Mouse (Mus musculus): ENCODE data around the gene Hrh3. TPM values are rescaled to one million over a fixed set of nuclear protein-coding genes. Genes with fewer than 3 reads are reported as not detected.
A peak's percentile ranks its signal among the peaks of the same experiment; 100 is the strongest.

Hrh3 gene
- polyA plus RNA-seq, 1 experiment from 2014 or later = not detected

DNA sequence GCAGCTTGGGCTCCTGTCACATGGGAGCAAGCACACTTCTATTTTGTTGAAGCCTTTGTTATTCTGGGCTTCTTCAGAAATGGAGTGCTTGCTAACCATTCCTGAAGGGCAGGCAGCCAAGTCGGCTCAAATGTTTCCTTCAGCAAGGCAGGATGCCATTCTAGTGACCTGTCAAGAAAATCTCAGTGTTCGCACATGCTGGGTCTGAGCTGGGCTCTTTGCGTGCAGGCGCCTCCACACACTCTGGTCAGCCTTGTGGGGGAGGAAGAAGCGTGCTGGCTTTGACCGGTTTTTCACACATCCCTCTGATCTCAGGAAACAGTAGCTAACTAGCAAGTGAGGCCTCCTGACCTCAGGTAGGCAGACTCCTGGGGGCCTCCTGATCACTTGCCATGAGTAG is 11.0 kb upstream of the Hrh3 start:
- WGBS = 39% methylated on average over 6 of the region's 6 CpGs
- H3K4me2 ChIP-seq = no peak overlapping the region
- H3K9me3 ChIP-seq (ENCODE audit: control insufficient read depth, low read length) = no peaks in the 10 kb centered on the region
- no peaks in the 10 kb centered on the region for H3K36me3 ChIP-seq (ENCODE audit: control insufficient read depth, insufficient read depth, low read length)
- no peak overlapping the region for H3K27ac ChIP-seq (ENCODE audit: low read depth, low read length)
- ATAC-seq (replicated peaks; ENCODE audit: low FRiP score) (no peak), DNase-seq (ENCODE audit: low spot score) (no peak)
- H3K4me3 ChIP-seq (ENCODE audit: low read depth, low read length) = no peak overlapping the region
- H3K27me3 ChIP-seq (replicated peaks; ENCODE audit: control insufficient read depth, insufficient read depth, low read length) = 0 out of 2 replicates have a peak, but pooled peaks cover 4% of the 10 kb centered on the region
- no peak overlapping the region for H3K9ac ChIP-seq (ENCODE audit: low read depth, low read length)
- H3K4me1 ChIP-seq (replicated peaks; ENCODE audit: control insufficient read depth, insufficient read depth, low read length) = peaks cover 19% of the 10 kb centered on the region

DNA sequence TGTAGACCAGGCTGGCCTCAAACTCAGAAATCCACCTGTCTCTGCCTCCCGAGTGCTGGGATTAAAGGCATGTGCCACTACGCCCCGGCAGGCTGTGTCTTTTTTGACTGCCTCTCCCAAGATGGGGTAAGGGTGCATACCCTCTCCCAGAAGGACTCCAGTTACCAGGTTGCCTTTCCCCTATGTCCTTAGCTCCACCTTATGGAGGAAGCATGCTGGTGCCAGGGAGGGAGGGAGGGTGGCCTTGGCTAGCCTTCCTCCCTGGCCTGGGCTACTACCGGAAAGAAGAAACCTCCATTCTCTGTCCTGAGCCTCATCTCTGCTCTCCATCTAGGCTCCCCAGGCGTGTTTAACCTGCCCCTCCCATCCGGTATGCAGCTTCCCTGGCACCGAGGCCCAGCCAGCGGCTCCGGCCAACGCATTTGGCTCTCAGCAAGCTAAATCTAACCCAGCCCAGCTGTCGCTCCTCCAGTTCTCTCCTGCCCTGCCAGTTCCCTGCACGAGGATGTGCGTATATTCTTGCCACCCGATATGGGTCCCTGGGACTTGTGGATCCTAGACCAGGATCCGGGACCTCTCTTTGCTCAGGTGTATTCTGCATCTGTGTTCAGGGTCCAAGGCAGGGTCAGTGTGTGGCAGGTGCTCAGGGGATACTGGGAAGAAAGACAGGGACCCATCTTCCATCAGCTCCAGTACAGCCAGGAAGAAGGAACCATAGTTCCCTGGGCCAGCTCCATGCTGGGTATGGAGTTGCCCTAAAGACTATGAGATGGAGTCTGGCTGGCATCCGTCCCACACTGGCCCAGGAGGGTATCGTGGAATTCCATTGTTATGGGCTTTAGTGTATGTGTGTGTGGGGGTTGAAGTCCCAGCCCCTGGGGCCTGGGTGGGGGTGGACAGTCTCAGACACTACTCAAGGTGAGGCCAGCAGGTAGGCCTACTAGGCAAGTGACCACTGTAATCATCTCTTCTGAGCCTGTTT is 9.9 kb upstream of the Hrh3 start:
- Histone ChIP-seq H3K27ac (ENCODE audit: low read depth, low read length) (no peak overlapping the region), H3K27me3 (replicated peaks; ENCODE audit: control insufficient read depth, insufficient read depth, low read length) (0 out of 2 replicates have a peak, but pooled peaks cover 5% of the 10 kb centered on the region), H3K9ac (ENCODE audit: low read depth, low read length) (no peak overlapping the region), H3K9me3 (ENCODE audit: control insufficient read depth, low read length) (no peaks in the 10 kb centered on the region), H3K4me2 (no peak overlapping the region), H3K4me3 (ENCODE audit: low read depth, low read length) (no peak overlapping the region), H3K36me3 (ENCODE audit: control insufficient read depth, insufficient read depth, low read length) (no peaks in the 10 kb centered on the region), H3K4me1 (replicated peaks; ENCODE audit: control insufficient read depth, insufficient read depth, low read length) (peaks cover 13% of the 10 kb centered on the region)
- WGBS = 58% methylated on average over 17 of the region's 17 CpGs
- ATAC-seq (replicated peaks; ENCODE audit: low FRiP score) (no peak), DNase-seq (ENCODE audit: low spot score) (no peak)

DNA sequence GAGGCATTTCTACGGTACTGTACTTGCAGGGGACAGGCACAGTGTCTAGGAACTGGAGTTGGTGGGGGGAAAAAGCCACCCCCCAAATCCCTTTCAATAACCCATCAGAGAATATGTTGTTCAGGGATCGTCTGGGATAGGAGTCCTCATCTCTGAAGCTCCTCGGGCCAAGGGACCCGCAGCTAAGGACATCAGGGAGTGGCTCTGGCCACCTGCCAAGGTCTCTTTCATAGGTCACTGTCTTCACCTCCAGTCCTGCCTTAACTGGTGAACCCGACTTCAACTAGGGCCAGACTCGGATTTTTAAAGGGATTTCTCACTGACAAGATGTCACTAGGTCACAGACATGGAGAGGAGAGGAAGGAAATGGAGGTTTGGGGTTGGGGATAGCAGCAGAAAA is 4.0 kb upstream of the Hrh3 start:
- no peak overlapping the region for H3K27ac ChIP-seq (ENCODE audit: low read depth, low read length)
- WGBS = 55% methylated on average over 6 of the region's 6 CpGs
- H3K4me1 ChIP-seq (replicated peaks; ENCODE audit: control insufficient read depth, insufficient read depth, low read length) = peaks cover 7% of the 10 kb centered on the region
- no peak for ATAC-seq (replicated peaks; ENCODE audit: low FRiP score)
- H3K27me3 ChIP-seq (replicated peaks; ENCODE audit: control insufficient read depth, insufficient read depth, low read length) = peaks cover 36% of the 10 kb centered on the region
- no peaks in the 10 kb centered on the region for H3K9me3 ChIP-seq (ENCODE audit: control insufficient read depth, low read length)
- no peak overlapping the region for H3K4me2 ChIP-seq
- no peak for DNase-seq (ENCODE audit: low spot score)
- H3K4me3 ChIP-seq (ENCODE audit: low read depth, low read length) = no peak overlapping the region
- H3K9ac ChIP-seq (ENCODE audit: low read depth, low read length) = no peak overlapping the region
- H3K36me3 ChIP-seq (ENCODE audit: control insufficient read depth, insufficient read depth, low read length) = no peaks in the 10 kb centered on the region

DNA sequence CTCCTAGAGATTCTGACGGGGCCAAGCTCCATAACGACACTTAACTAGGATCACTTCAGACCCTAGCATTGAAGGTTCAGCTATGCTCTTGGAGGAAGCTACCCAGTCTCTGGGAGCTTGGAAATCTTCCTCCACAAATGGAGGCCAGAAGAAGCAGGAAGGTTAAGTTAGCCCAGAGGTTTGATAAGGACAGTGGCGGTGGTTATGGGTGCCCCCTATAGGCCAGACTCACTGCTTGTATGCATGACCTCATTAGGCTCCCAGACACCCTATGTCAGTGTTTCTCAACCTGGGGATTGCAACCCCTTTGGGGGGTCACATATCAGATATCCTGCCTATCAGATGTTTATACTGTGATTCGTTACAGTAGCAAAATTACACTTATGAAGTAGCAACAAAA is 2.8 kb upstream of the Hrh3 start:
- H3K36me3 ChIP-seq (ENCODE audit: control insufficient read depth, insufficient read depth, low read length) = no peaks in the 10 kb centered on the region
- H3K9ac ChIP-seq (ENCODE audit: low read depth, low read length) = no peak overlapping the region
- ATAC-seq (replicated peaks; ENCODE audit: low FRiP score) (no peak; the same call in 1 of the 2 replicates), DNase-seq (ENCODE audit: low spot score) (no peak)
- H3K27me3 ChIP-seq (replicated peaks; ENCODE audit: control insufficient read depth, insufficient read depth, low read length) = peaks cover 48% of the 10 kb centered on the region
- H3K4me3 ChIP-seq (ENCODE audit: low read depth, low read length) = no peak overlapping the region
- H3K9me3 ChIP-seq (ENCODE audit: control insufficient read depth, low read length) = no peaks in the 10 kb centered on the region
- H3K4me2 ChIP-seq = no peak overlapping the region
- H3K27ac ChIP-seq (ENCODE audit: low read depth, low read length) = no peak overlapping the region
- peaks cover 7% of the 10 kb centered on the region for H3K4me1 ChIP-seq (replicated peaks; ENCODE audit: control insufficient read depth, insufficient read depth, low read length)
- 58% methylated on average over 4 of the region's 4 CpGs for WGBS

DNA sequence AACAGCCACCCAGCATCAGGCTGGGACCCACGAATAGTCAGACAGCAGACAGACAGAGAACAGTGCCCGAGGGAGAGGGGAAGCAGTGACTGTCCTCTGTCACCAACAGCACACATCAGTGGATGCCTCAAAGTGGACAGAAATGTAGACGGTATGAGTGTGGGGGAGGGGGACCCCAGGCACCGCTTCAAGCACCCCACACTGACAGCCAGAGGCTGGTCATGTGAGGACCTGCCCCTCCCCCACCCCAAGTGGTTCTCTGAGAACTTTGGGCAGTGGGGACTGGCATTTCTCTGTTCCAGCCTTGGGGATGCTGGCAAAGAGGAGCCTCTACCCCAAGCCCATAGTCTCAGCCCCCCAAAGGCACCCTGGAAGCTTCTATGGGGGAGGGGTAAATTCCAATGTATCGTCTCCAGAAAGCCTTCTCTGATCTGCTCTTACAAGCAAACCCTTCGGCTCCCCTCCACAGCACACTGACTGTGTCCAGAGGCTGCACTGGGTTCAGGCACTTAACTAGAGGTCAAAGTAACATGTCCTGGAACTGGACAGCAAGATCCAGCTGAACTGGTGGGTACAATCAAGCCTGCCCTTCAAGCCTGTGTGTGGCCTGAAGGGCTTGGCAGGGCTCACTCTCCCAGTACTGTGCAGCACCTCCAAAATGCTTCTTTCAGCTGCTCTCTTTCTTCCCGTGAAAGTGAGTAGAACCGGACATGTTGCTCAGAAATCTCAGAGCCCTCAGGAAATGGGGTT is 1.3 kb upstream of the Hrh3 start:
- H3K4me1 ChIP-seq (replicated peaks; ENCODE audit: control insufficient read depth, insufficient read depth, low read length) = peaks cover 7% of the 10 kb centered on the region
- no peak overlapping the region for H3K4me3 ChIP-seq (ENCODE audit: low read depth, low read length)
- H3K9ac ChIP-seq (ENCODE audit: low read depth, low read length) = no peak overlapping the region
- H3K36me3 ChIP-seq (ENCODE audit: control insufficient read depth, insufficient read depth, low read length) = no peaks in the 10 kb centered on the region
- H3K27me3 ChIP-seq (replicated peaks; ENCODE audit: control insufficient read depth, insufficient read depth, low read length) = peaks cover 63% of the 10 kb centered on the region
- no peak overlapping the region for H3K4me2 ChIP-seq
- ATAC-seq (replicated peaks; ENCODE audit: low FRiP score) (no peak), DNase-seq (ENCODE audit: low spot score) (no peak)
- H3K27ac ChIP-seq (ENCODE audit: low read depth, low read length) = no peak overlapping the region
- no peaks in the 10 kb centered on the region for H3K9me3 ChIP-seq (ENCODE audit: control insufficient read depth, low read length)
- WGBS = 36% methylated on average over 8 of the region's 8 CpGs

DNA sequence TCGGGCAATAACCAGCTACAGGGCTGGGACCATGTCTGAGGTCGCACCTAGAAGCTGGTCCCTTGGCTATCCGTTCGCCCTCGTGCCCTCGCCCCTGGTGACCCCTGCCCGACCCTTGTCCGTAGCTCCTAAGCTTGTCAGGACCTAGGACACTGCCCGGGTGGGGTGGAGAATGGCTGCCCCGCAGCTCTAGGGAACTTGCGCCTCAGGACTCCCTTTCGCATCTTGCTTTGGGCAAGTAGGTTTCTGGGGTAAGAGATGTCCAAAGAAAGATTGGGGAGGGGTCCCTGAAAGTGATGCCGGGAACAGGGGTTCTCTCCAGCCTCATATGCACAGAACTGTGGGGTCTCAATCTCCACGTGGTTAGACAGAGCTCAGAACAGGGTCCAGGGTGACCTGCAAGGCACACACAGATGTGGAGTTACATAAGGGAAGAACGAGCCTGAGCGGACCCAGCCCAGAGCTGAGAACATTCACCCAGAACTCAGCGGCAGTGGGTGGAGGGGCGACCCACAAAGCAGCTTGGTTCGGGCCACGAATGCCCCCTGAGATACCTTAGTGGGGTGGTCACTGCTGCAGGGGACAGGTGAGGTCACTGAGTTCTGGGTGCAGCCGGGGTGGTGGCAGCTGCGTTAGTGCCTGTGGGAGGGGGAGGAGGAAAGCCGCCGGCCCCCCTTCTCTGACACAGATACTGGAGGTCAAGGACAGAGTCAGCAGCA is 530 bp upstream of the Hrh3 start:
- WGBS = 13% methylated on average over 24 of the region's 24 CpGs
- H3K9me3 ChIP-seq (ENCODE audit: control insufficient read depth, low read length) = no peaks in the 10 kb centered on the region
- no peak overlapping the region for H3K9ac ChIP-seq (ENCODE audit: low read depth, low read length)
- H3K4me2 ChIP-seq = peak overlapping the region; percentile 91
- DNase-seq (ENCODE audit: low spot score) (no peak), ATAC-seq (replicated peaks; ENCODE audit: low FRiP score) (no peak; the same call in 1 of the 2 replicates)
- no peak overlapping the region for H3K27ac ChIP-seq (ENCODE audit: low read depth, low read length)
- no peaks in the 10 kb centered on the region for H3K36me3 ChIP-seq (ENCODE audit: control insufficient read depth, insufficient read depth, low read length)
- H3K4me3 ChIP-seq (ENCODE audit: low read depth, low read length) = peak overlapping the region; percentile 55
- H3K4me1 ChIP-seq (replicated peaks; ENCODE audit: control insufficient read depth, insufficient read depth, low read length) = peaks cover 7% of the 10 kb centered on the region
- peaks cover 71% of the 10 kb centered on the region for H3K27me3 ChIP-seq (replicated peaks; ENCODE audit: control insufficient read depth, insufficient read depth, low read length)

DNA sequence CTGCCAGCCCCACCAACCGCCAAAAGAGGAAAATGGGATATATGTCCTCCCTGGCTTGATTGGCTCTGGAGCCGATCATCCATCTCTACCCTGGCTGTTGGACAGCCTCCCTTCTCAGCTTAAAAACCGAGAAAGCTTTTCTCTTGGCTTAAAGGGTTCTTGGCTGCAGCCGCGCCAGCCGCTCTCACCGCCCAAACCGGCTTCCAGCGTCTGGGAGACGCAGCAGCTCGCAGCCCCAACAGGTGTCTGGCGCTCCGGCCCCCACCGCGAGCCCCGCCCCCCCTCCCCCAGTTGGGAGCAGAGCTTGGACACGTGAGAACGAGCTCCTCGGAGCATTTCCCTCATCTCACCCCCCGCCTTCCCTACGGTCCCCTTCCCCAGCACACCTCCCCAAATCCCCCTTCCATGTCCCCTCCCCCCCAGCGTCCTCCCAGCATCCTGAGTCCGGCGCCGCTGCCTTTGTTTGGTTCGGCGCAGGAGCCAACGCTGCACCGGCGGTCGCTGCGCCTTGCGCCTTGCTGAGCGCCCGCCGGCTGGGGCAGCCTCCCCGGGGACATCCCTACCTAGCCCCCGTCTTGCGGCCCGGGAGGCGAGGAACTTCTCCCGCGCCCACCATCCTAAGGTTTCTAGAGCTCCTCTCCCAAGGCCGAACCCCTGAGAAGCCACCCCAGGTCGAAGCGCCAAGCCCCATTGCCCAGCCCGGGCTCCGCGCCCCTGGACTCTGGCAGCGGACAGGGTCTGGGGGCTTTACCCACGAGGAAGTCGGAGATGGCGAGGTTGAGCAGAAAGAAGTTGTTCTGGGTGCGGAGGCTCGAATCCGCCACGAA is 924 bp downstream of the Hrh3 start:
- no peak overlapping the region for H3K9ac ChIP-seq (ENCODE audit: low read depth, low read length)
- no peaks in the 10 kb centered on the region for H3K9me3 ChIP-seq (ENCODE audit: control insufficient read depth, low read length)
- no peak for ATAC-seq (replicated peaks; ENCODE audit: low FRiP score)
- peak overlapping the region; percentile 55 for H3K4me3 ChIP-seq (ENCODE audit: low read depth, low read length)
- peaks cover 7% of the 10 kb centered on the region for H3K4me1 ChIP-seq (replicated peaks; ENCODE audit: control insufficient read depth, insufficient read depth, low read length)
- H3K27ac ChIP-seq (ENCODE audit: low read depth, low read length) = no peak overlapping the region
- WGBS = 4% methylated on average over 57 of the region's 57 CpGs
- no peak for DNase-seq (ENCODE audit: low spot score)
- H3K36me3 ChIP-seq (ENCODE audit: control insufficient read depth, insufficient read depth, low read length) = no peaks in the 10 kb centered on the region
- peaks cover 79% of the 10 kb centered on the region for H3K27me3 ChIP-seq (replicated peaks; ENCODE audit: control insufficient read depth, insufficient read depth, low read length)
- peak overlapping the region; percentile 91 for H3K4me2 ChIP-seq

DNA sequence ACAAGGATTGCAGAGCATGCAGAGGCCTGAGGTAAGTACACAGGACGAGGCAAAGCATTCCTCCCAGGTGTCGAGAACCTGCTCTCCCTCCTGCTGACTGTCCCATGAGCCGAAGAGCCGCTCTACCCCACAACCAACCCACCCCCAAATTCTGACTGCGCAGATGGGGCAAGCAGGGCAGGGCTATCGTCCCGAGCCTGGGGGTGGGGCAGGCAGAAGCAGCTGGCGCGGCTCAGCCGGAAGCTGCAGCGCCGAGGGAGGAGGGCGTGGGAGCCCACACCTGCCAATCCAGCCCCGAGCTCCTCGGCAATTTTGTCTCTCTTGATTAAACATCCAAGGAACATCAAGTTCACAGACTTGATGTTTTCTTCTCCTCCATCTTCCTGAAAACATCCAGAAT is 4.8 kb downstream of the Hrh3 start:
- H3K27me3 ChIP-seq (replicated peaks; ENCODE audit: control insufficient read depth, insufficient read depth, low read length) = peaks cover 74% of the 10 kb centered on the region
- H3K9ac ChIP-seq (ENCODE audit: low read depth, low read length) = no peak overlapping the region
- no peaks in the 10 kb centered on the region for H3K36me3 ChIP-seq (ENCODE audit: control insufficient read depth, insufficient read depth, low read length)
- WGBS = 9% methylated on average over 15 of the region's 15 CpGs
- no peak overlapping the region for H3K27ac ChIP-seq (ENCODE audit: low read depth, low read length)
- ATAC-seq (replicated peaks; ENCODE audit: low FRiP score) = no peak
- DNase-seq (ENCODE audit: low spot score) = no peak
- no peaks in the 10 kb centered on the region for H3K9me3 ChIP-seq (ENCODE audit: control insufficient read depth, low read length)
- no peak overlapping the region for H3K4me2 ChIP-seq
- peaks cover 11% of the 10 kb centered on the region for H3K4me1 ChIP-seq (replicated peaks; ENCODE audit: control insufficient read depth, insufficient read depth, low read length)
- no peak overlapping the region for H3K4me3 ChIP-seq (ENCODE audit: low read depth, low read length)
